8 mouse cellular contexts compared by ENCODE assay signal in the genomic region with DNA sequence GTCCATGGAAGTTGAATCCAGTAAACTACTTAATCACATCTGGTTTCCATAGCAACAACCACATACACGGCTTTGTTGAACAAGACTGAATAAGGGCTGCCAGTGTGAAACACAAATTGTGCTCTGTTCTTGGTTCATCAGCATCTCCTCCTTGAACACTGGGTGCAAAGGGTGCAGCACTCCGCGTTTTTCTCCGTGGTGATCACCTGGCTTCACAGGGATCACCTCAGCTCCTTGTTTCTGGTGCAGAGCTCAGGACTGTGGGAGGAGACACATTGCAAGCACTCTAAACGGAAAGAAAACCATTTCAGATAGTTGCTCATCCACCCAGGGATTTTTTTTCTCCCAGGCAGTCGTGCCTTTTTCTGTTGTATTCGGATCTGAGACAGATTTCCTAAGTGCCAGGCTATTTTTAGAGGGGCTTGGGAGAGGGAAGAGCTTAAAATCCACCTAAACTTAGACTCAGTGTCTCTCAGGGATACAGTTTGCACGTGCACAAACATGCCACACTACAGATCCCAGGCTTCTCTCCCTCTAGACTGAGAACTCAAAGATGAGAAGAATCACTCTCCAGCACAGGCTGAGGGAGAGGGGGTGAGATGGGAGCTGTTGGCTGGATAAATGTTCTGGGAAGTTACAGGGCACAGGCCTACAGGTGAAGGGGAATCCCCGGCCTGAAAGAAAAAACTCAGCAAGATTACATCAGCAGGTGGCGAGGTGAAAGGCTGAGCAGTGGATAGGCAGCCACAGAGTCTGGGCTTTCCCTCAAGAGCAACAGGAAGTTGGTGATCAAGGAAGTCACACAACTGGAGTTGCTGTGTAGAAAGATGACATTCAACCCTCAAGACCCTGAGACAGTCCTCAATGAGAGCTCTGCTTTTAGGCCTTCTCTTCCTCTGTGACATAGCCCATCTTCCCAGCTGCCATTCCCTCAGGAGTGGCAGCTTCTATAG. TPM values are rescaled to one million over a fixed set of nuclear protein-coding genes. Genes with fewer than 3 reads are reported as not detected.
A peak's percentile ranks its signal among the peaks of the same experiment; 100 is the strongest.
DNase-seq lines count a peak whose midpoint lies in the region; ATAC-seq and TF ChIP-seq lines count a peak whose summit lies in the region.

No protein-coding gene starts in this region.

- H3K9ac ChIP-seq in hindbrain, embryonic 13.5 days = no peak overlapping the region
- H3K9ac ChIP-seq in intestine, embryonic 16.5 days (ENCODE audit: low read depth, low read length) = no peak overlapping the region
- H3K9ac ChIP-seq in midbrain, embryonic 13.5 days (replicated peaks) = no peak overlapping the region
- no peak overlapping the region for H3K9ac ChIP-seq in stomach, embryonic 16.5 days (ENCODE audit: low read length)

- H3K36me3 ChIP-seq in hindbrain, embryonic 13.5 days = no peaks in the 10 kb centered on the region
- no peaks in the 10 kb centered on the region for H3K36me3 ChIP-seq in hindbrain, embryonic 10.5 days
- no peaks in the 10 kb centered on the region for H3K36me3 ChIP-seq in intestine, embryonic 16.5 days (ENCODE audit: control insufficient read depth, insufficient read depth, low read length)
- H3K36me3 ChIP-seq in midbrain, embryonic 13.5 days = no peaks in the 10 kb centered on the region
- H3K36me3 ChIP-seq in stomach, embryonic 16.5 days (ENCODE audit: control insufficient read depth, insufficient read depth, low read length) = no peaks in the 10 kb centered on the region

- peak overlapping the region; percentile 2 for H3K27ac ChIP-seq in hindbrain, embryonic 13.5 days
- H3K27ac ChIP-seq in hindbrain, embryonic 10.5 days = no peak overlapping the region; the same call in 1 of the 2 replicates
- no peak overlapping the region for H3K27ac ChIP-seq in intestine, embryonic 16.5 days (ENCODE audit: low read length)
- H3K27ac ChIP-seq in midbrain, embryonic 13.5 days = no peak overlapping the region
- H3K27ac ChIP-seq in stomach, embryonic 16.5 days (ENCODE audit: low read length) = no peak overlapping the region

- peaks cover 8% of the 10 kb centered on the region for H3K9me3 ChIP-seq in hindbrain, embryonic 13.5 days
- peaks cover 2% of the 10 kb centered on the region; the same call in 1 of the 2 replicates for H3K9me3 ChIP-seq in hindbrain, embryonic 10.5 days
- H3K9me3 ChIP-seq in intestine, embryonic 16.5 days (ENCODE audit: control insufficient read depth, low read length) = no peaks in the 10 kb centered on the region
- no peaks in the 10 kb centered on the region for H3K9me3 ChIP-seq in midbrain, embryonic 13.5 days
- no peaks in the 10 kb centered on the region for H3K9me3 ChIP-seq in stomach, embryonic 16.5 days (replicated peaks; ENCODE audit: control insufficient read depth, low read length)

- H3K27me3 ChIP-seq in hindbrain, embryonic 13.5 days = no peaks in the 10 kb centered on the region
- no peaks in the 10 kb centered on the region for H3K27me3 ChIP-seq in hindbrain, embryonic 10.5 days (ENCODE audit: insufficient read depth, poor library complexity, severe bottlenecking)
- H3K27me3 ChIP-seq in Patski = no peaks in the 10 kb centered on the region
- H3K27me3 ChIP-seq in intestine, embryonic 16.5 days (replicated peaks; ENCODE audit: control insufficient read depth, insufficient read depth, low read length) = no peaks in the 10 kb centered on the region
- H3K27me3 ChIP-seq in midbrain, embryonic 13.5 days = no peaks in the 10 kb centered on the region
- H3K27me3 ChIP-seq in stomach, embryonic 16.5 days (ENCODE audit: control insufficient read depth, insufficient read depth, low read length) = no peaks in the 10 kb centered on the region

- no peak for DNase-seq in hindbrain, embryonic 10.5 days (ENCODE audit: low spot score)
- no peak for DNase-seq in Patski (ENCODE audit: low read depth, low spot score)
- DNase-seq in frontal cortex, postnatal 25 days (ENCODE audit: low spot score in 2 of 2) = peak; percentile 25 to 30
- DNase-seq in adrenal gland, adult (ENCODE audit: inconsistent age in 2 of 2, low spot score in 1 of 2) = no peak

- 47% methylated on average over 10 of the region's 10 CpGs for WGBS in hindbrain, embryonic 13.5 days
- WGBS in hindbrain, embryonic 10.5 days = 57% methylated on average over 10 of the region's 10 CpGs
- 42% methylated on average over 10 of the region's 10 CpGs for WGBS in intestine, embryonic 16.5 days
- 51% methylated on average over 10 of the region's 10 CpGs for WGBS in midbrain, embryonic 13.5 days
- 37% methylated on average over 10 of the region's 10 CpGs for WGBS in stomach, embryonic 16.5 days

- peaks cover 9% of the 10 kb centered on the region; the same call in 1 of the 2 replicates for H3K4me1 ChIP-seq in hindbrain, embryonic 13.5 days (replicated peaks)
- H3K4me1 ChIP-seq in hindbrain, embryonic 10.5 days (replicated peaks) = 0 out of 2 replicates have a peak, but pooled peaks cover 3% of the 10 kb centered on the region
- 0 out of 2 replicates have a peak, but pooled peaks cover 5% of the 10 kb centered on the region for H3K4me1 ChIP-seq in intestine, embryonic 16.5 days (ENCODE audit: control insufficient read depth, insufficient read depth, low read length)
- H3K4me1 ChIP-seq in midbrain, embryonic 13.5 days (replicated peaks) = no peaks in the 10 kb centered on the region; the same call in 1 of the 2 replicates
- no peaks in the 10 kb centered on the region for H3K4me1 ChIP-seq in stomach, embryonic 16.5 days (ENCODE audit: control insufficient read depth, insufficient read depth, low read length)

- in situ Hi-C loops in Patski (cut with MboI; ENCODE audit: low pct_unique_long_range_greater_than_20kb) = no loop called here

- no peak for ATAC-seq in hindbrain, embryonic 13.5 days (ENCODE audit: low FRiP score)
- ATAC-seq in Patski = peak; percentile 53
- ATAC-seq in intestine, embryonic 16.5 days = peak; percentile 60
- ATAC-seq in midbrain, embryonic 13.5 days = 0 out of 2 replicates have a peak, but pooled peaks have one; percentile 30
- ATAC-seq in stomach, embryonic 16.5 days (ENCODE audit: insufficient read depth, low FRiP score) = peak; percentile 47; the same call in 1 of the 2 replicates

- no peak for TF ChIP-seq CTCF in Patski (IDR thresholded peaks at IDR 0.05)

- CTCF ChIA-PET in Patski (lab: Charles Lee) = no interaction called here

- H3K4me3 ChIP-seq in hindbrain, embryonic 13.5 days = no peak overlapping the region
- no peak overlapping the region for H3K4me3 ChIP-seq in hindbrain, embryonic 10.5 days
- H3K4me3 ChIP-seq in intestine, embryonic 16.5 days (ENCODE audit: low read length) = no peak overlapping the region
- H3K4me3 ChIP-seq in midbrain, embryonic 13.5 days (replicated peaks) = no peak overlapping the region
- H3K4me3 ChIP-seq in stomach, embryonic 16.5 days (replicated peaks; ENCODE audit: low read length) = no peak overlapping the region

- H3K4me2 ChIP-seq in hindbrain, embryonic 13.5 days = no peak overlapping the region
- H3K4me2 ChIP-seq in intestine, embryonic 16.5 days (ENCODE audit: low read depth, low read length) = no peak overlapping the region
- H3K4me2 ChIP-seq in midbrain, embryonic 13.5 days (replicated peaks) = no peak overlapping the region
- H3K4me2 ChIP-seq in stomach, embryonic 16.5 days (ENCODE audit: low read depth, low read length) = no peak overlapping the region

- POLR2A ChIA-PET in Patski (lab: Charles Lee) = no interaction called here

RNA-seq across cellular contexts. Expression of a gene that starts 19.9 kb away (rescaled TPM):
- 84.8 and 101 TPM in 2 replicates for polyA plus RNA-seq in hindbrain, embryonic 13.5 days (2015; fragmentation: Nextera tagmentation; extraction: Ambion mirVana)
- 33.1 and 36.4 TPM in 2 replicates for polyA plus RNA-seq in hindbrain, embryonic 10.5 days (2016; fragmentation: Nextera tagmentation; extraction: Ambion mirVana)
- polyA plus RNA-seq in Patski (2021) = 12.6 TPM
- 17.4 and 20.0 TPM in 2 replicates for polyA plus RNA-seq in intestine, embryonic 16.5 days (2015; fragmentation: Nextera tagmentation; extraction: Ambion mirVana)
- polyA plus RNA-seq in midbrain, embryonic 13.5 days (2015; fragmentation: Nextera tagmentation; extraction: Ambion mirVana) = 80.9 and 103 TPM in 2 replicates
- 27.6 and 30.3 TPM in 2 replicates for polyA plus RNA-seq in stomach, embryonic 16.5 days (2015; fragmentation: Nextera tagmentation; extraction: Ambion mirVana)

Comparison
In these comparisons a context has a peak if more than half of its experiments do, and no peak if none do; other contexts are left out.
1. DNase-seq: peak in frontal cortex, postnatal 25 days (2 of 2); none in hindbrain, embryonic 10.5 days (single experiment), Patski (single experiment) and adrenal gland, adult (0 of 2).